Mouse (Mus musculus) kidney, adult 2 months (tissue): ENCODE results near the gene E2f7. TPM values are rescaled to one million over a fixed set of nuclear protein-coding genes. Genes with fewer than 3 reads are reported as not detected.

Experiments used
- DNase-seq: peaks from one replicate; pipeline ENCODE4 v3.0.0; 2021
- H3K27ac ChIP-seq: fragments of 200-500 bp; 2 replicates; pipeline ENCODE4 v1.5.1; 2012; ENCODE audit warnings: low read depth, low read length, control low read depth, inconsistent platforms; ENCODE audit not compliant: insufficient read depth
- H3K27me3 ChIP-seq: fragments of 200-500 bp; replicated peaks from 2 replicates; pipeline ENCODE4 v1.6.1; 2012; ENCODE audit warnings: mild to moderate bottlenecking, moderate library complexity, low read length, inconsistent platforms; ENCODE audit not compliant: control insufficient read depth, insufficient read depth
- H3K36me3 ChIP-seq: fragments of 200-500 bp; 2 replicates; pipeline ENCODE4 v1.6.1; 2012; ENCODE audit warnings: mild to moderate bottlenecking, moderate library complexity, low read length, inconsistent platforms; ENCODE audit not compliant: control insufficient read depth, insufficient read depth
- H3K4me1 ChIP-seq: fragments of 200-500 bp; 2 replicates; pipeline ENCODE4 v1.6.1; 2011; ENCODE audit warnings: low read length; ENCODE audit not compliant: control insufficient read depth, insufficient read depth
- H3K4me3 ChIP-seq: fragments of 200-500 bp; 2 replicates; pipeline ENCODE4 v1.5.1; 2011; ENCODE audit warnings: mild to moderate bottlenecking, low read depth, low read length, control low read depth; ENCODE audit not compliant: insufficient read depth
- CTCF ChIP-seq: fragments of 200-500 bp; conservative IDR thresholded peaks from 2 replicates; pipeline ENCODE4 v1.5.1; 2011; ENCODE audit warnings: low read depth, mild to moderate bottlenecking, control low read depth, low read length, moderate library complexity, mixed read lengths; ENCODE audit not compliant: insufficient read depth, insufficient read length
- POLR2A ChIP-seq: fragments of 200-500 bp; IDR thresholded peaks from one replicate; pipeline ENCODE4 v1.6.1; 2011; ENCODE audit warnings: low read depth, low read length, control low read depth
- WGBS: fragments of 180-500 bp; shearing (Covaris S2); methylation state at CpG from one replicate; pipeline ENCODE4 v1.1.7; 2018; 5-methylcytosine and 5-hydroxymethylcytosine counted together
- polyA plus RNA-seq: library from polyadenylated mRNA; depleted of rRNA; stranded (reverse); fragments of >200 nt; gene quantifications from 2 replicates; pipeline ENCODE4 v1.2.3, GENCODE M21; 2012; rRNA removed

E2f7 gene
- polyA plus RNA-seq, 1 experiment = 0.09 TPM

DNA sequence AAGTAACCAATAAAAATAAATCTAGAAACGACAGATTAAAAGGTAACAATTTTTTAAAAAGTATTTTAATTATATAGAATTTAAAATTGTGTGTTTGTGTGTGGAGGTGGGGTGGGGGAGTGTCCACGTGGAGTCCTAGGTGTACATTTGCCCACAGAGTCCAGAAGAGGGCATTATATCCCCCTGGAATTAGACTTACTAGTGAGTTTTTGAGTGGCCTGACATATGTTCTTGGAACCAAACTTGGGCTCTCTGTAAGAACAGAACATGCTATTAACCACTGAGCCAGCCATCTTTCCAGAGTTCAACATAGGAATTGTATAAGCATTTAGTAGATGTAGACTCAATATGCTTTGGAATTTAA lies 66.6 kb downstream of the E2f7 start:
- Histone ChIP-seq H3K4me3 (no peak overlapping the region), H3K27me3 (no peaks in the 10 kb centered on the region), H3K27ac (no peak overlapping the region; the same call in 1 of the 2 replicates), H3K36me3 (no peaks in the 10 kb centered on the region), H3K4me1 (peaks cover 5% of the 10 kb centered on the region; the same call in 1 of the 2 replicates)
- 24% methylated on average over 2 of the region's 2 CpGs for WGBS
- TF ChIP-seq CTCF (no peak; the same call in 1 of the 2 replicates), POLR2A (no peak)
- peak; percentile 51 for DNase-seq

DNA sequence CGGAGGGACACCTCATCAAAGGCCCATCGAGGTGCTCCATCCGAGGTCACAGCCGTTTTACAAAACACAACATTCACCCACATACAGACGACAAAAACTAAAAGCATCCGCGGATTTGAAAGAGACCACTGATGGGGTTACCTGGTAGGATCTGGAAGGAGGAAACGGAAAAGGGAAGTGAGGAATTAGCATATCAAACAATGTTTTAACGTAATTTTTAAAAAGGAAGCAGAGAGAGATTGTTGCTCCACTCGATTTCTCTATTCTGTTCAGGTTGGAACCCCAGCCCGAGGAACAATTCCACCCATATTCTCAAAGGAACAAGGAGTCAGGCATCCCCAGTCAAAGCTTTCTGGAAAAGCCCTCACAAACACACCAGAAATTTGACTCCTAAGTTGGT lies 75.9 kb downstream of the E2f7 start:
- H3K4me1 ChIP-seq = no peaks in the 10 kb centered on the region
- no peaks in the 10 kb centered on the region for H3K36me3 ChIP-seq
- H3K4me3 ChIP-seq = no peak overlapping the region
- no peak overlapping the region for H3K27ac ChIP-seq
- no peak for DNase-seq
- TF ChIP-seq POLR2A = no peak
- TF ChIP-seq CTCF = no peak
- no peaks in the 10 kb centered on the region for H3K27me3 ChIP-seq
- WGBS = 75% methylated on average over 11 of the region's 11 CpGs

DNA sequence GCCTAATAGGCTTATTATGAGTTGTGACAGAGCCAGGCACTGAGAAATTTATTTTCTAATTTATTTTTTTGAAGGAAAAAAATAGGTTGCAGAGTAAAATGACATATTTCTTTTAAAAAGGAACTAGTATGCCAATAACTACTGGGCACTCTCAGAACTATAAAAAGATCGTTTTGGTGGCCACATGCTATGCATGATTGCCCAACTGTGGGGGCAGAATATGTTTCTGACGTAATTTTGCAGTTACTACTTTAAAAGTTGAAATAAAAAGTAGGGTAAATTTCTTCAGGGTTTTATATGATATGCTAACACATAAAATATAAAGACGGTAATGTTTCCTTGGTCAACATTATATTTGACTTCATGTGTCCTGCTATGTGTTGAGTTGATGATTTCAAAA lies 76.5 kb downstream of the E2f7 start:
- WGBS = 56% methylated on average over 3 of the region's 3 CpGs

DNA sequence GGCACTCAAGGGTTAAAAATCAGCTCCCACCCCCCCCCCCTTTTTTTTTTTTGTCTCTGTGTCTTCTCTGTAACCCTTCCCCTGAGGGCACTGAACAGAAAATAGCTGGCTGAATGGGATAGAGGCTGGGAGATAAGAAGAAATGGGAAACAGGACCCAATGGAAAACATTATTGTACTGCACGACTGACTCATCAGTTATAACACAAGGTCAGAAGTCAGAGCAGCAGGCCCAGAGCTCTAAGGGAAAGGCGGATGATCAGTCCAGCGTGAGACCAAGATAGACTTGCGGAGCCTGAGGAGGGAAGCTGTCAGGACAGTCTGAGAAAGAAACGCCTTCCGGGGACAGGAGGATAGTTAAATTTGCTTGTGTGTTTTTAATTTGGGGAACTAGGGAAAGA lies 87.1 kb downstream of the E2f7 start:
- Histone ChIP-seq H3K27me3 (no peaks in the 10 kb centered on the region), H3K4me1 (no peaks in the 10 kb centered on the region), H3K36me3 (no peaks in the 10 kb centered on the region), H3K27ac (no peak overlapping the region), H3K4me3 (no peak overlapping the region)
- WGBS = 32% methylated on average over 6 of the region's 6 CpGs
- DNase-seq = no peak
- TF ChIP-seq CTCF = no peak
- no peak for TF ChIP-seq POLR2A

More for the DNA sequence above, 76.5 kb downstream of the E2f7 start:
- Histone ChIP-seq H3K27me3 (no peaks in the 10 kb centered on the region), H3K27ac (no peak overlapping the region), H3K4me3 (no peak overlapping the region), H3K36me3 (no peaks in the 10 kb centered on the region), H3K4me1 (no peaks in the 10 kb centered on the region)
- TF ChIP-seq CTCF = no peak
- TF ChIP-seq POLR2A = no peak
- no peak for DNase-seq

DNA sequence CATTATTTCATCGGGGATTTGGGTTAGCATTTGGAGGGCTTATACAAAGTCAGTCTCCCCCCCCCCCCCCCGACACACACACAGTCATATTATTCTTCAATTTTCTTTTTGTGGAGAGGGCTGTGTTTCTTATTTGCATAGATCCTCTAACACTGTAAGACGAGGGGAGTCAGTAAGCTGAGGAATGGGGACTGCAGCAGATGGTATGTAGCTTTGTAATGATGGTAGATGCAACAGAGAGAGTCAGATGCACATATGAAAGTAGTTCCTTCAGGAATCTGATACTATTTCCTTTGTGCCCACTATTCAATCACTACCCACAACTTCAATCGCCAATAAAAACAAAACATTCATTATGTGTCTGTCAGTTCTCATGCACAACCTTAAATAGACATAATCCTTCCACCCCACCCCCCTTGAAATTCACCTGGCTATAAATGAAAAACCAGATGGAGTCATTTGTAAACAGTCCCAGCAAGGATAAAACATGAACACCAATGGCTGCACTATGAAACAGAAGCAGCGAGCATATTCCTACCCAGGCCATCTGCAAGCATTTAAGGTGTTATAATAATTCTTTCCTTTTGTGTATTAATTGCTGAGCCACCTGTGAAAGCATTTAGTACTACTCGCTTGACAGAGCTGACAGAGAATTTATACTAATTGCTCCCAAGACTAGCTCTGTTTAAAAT lies 90.0 kb downstream of the E2f7 start:
- H3K4me1 ChIP-seq = no peaks in the 10 kb centered on the region
- DNase-seq = no peak
- TF ChIP-seq POLR2A = no peak
- TF ChIP-seq CTCF = no peak
- no peak overlapping the region for H3K27ac ChIP-seq
- no peak overlapping the region for H3K4me3 ChIP-seq
- 74% methylated on average over 6 of the region's 6 CpGs for WGBS
- no peaks in the 10 kb centered on the region for H3K27me3 ChIP-seq
- H3K36me3 ChIP-seq = no peaks in the 10 kb centered on the region

Other genes starting within 250 kb of the E2f7 start
- 174 and 193 TPM in 2 replicates for gene Csrp2, start 174.3 kb downstream of the E2f7 start, polyA plus RNA-seq